Mouse (Mus musculus): ENCODE data around the gene Dpf2.

The Dpf2 gene

GRCm38 (mm10) chr19:5935691-5936090 lies 22.9 kb upstream of the Dpf2 start:
- DNase-seq, result peak; percentile 97

DNA sequence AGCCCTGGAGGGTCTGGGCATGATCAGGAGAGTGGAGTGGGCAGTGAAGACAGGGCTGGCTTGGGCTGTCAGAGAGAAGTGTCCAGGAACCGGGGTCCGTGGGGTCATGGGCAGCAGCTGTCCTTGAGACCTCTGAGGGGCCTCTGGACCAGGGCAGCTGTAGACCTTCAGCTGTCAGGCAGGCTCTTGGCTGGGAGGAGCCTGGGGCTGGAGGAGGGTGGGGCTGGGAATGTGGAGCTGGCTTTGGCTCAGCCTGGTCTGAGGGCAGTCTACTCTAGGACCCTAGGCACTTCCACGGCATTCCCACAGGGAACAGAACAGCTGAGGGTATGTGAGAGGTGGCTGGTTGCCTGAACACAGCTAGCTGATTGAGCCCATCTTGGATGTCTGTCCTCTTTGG lies 22.5 kb upstream of the Dpf2 start:
- DNase-seq, result peak; percentile 98

GRCm38 (mm10) chr19:5929634-5930596 lies 17.1 kb upstream of the Dpf2 start:
- peak; percentile 98 for DNase-seq

DNA sequence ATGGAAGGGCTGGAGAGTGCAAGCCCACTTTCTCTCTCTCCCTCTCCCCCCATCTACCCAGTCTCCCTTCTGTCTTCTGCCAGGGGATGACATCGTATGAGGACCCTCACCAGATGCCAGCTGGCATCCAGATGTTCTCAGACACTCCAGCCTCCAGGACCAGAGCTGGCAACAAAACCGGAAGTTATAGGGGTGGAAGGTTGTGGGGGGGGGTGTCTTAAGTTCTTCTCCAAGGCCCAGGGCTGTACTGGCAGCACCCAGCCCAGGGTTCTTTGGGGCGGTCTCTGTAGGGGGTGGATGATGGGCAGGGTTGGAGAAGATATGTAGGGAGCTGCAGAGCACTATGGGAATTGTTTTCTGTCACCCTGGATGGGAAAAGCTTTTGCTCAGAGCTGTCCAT lies 15.7 kb upstream of the Dpf2 start:
- DNase-seq, result peak; percentile 90

DNA sequence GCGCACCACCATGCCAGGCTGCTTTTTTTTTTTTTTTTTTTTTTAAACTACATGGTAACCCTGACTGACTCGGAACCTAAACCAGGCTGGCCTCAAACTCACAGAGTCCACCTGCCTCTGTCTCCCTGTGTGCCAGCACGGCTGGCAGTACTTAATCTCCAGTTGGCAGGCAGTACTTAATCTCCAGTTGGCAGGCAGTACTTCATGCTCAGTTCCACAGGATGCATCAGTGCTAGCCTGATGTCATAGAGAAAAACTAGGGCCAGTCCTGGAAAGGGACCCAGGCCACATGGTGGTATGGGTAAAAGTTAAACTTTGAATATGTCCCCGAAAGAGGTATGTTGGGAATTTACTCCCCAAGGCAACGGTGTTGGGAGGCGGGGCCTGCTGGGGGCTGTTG lies 15.3 kb upstream of the Dpf2 start:
- peak; percentile 72 for DNase-seq

GRCm38 (mm10) chr19:5927532-5927931 lies 14.7 kb upstream of the Dpf2 start:
- peak; percentile 83 for DNase-seq

GRCm38 (mm10) chr19:5927026-5927425 lies 14.2 kb upstream of the Dpf2 start:
- DNase-seq, result peak; percentile 92

DNA sequence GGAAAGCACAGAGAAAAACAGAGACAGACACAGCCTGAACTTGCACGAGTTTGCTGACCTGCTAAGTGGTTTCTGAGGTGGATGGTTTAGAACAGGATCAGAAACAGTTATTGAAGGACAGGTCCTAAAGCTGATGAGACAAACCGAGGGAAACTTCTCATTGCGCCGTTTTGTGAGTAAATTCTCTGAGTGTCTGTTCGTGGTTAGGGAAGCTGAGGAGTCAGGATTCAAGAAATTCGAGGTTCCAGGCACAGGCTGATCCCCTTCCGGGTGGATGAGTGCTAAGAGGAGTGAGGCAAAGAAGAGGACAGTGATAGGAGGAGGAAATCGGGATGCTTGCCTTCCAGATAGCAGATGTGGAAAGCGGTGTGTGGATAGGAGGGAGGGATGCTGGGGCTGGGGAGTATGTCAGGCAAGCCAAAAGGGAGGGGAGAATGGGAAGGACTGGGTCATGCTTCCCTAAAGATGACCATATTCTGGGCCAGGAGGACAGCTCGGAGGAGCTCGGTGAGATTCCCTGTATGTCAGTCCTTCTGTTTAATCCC lies 12.6 kb upstream of the Dpf2 start:
- DNase-seq, result peak; percentile 92

- peak; percentile 100 for DNase-seq
Measured at GRCm38 (mm10) chr19:5924713-5925093, 11.9 kb upstream of the Dpf2 start, which contains the start of gene Cdc42ep2. Gene Cdc42ep2 (minus strand): TSS chr19:5924816.

DNA sequence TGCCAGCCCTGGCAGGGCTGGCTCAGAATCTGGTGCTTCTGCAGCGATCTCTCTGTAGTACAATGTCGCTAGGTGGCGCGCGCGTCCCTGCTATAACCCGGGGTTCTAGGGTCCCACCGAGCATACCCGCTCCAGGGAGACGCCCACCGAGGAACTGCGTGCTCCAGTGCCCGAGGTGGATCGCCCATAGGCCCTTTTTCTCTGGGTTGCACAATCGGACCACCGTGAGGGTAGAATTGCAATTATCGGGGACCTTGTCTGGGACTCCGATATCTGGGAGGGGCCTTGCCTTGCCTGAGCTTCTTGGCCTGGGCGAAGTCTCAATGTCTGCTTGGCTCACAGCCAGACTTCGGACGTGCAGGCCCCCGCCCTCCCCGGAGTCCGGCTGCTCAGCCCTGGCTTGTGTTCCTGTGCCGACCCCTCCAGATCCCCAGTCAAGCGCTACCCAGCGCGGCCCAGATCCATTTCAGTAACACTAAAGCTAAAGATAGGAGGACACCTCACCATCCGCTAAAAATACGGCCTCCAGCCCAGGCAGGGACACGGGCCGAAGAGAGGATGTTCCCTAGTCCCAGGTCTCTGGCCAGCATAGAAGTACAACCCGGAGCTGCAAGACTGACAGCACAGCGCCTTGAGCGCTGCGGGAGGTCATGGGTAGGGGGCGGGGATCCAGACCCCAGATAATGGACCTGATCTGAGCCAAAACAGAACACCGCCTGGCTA lies 11.3 kb upstream of the Dpf2 start:
- DNase-seq, result peak; percentile 99

- DNase-seq, result peak; percentile 89
Measured at GRCm38 (mm10) chr19:5922963-5923362, 10.2 kb upstream of the Dpf2 start.

GRCm38 (mm10) chr19:5922119-5922942 lies 9.5 kb upstream of the Dpf2 start:
- peak; percentile 99 for DNase-seq

- peak; percentile 98 for DNase-seq
Measured at GRCm38 (mm10) chr19:5921715-5922114, 8.9 kb upstream of the Dpf2 start.

DNA sequence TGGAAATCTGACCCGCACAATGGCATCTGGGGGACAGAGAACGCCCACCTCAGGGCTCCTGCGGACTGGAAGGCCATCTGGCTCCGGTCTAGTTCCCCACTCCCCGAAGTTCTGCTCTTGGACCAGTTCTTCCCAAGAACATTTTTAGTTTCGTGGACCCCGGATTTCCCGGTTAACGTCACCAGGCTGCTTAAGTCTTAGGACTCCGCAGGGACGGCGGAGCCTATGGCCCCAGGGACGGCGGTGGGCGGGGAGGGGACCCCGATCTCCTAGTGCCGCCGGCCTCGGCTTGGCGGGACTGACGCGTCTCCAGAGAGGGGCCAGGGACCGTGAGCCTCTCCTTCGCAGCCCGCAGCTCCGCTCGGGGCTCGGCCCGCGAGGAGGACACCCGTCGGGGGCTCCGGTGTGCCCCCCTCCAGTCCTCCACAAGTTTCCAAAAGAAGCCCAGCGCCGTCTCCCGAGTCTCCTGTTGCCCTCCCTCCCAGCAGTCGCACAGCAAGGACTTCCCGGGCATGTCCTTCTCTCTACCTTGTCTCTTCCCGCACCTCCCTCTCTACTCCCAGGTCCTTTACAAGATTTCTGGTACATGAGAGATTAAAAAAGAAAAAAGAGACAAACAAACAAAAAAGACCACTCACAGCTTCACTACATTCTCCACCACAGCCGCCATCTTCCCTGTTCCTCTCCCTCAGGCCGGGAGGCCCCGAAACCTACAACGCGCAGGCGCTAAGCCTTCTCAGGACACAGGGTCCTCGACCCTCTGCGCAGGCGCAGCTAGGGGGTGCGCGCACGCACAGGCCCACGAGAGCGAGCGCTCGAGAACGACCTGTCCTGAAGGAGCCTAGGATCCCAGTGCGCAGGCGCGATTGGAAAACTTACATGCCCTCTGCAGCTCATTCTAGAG lies 455 bp downstream of the Dpf2 start:
- peak; percentile 100 for DNase-seq

- no peak for DNase-seq
Measured at GRCm38 (mm10) chr19:5911430-5912102, 1.2 kb downstream of the Dpf2 start.

DNA sequence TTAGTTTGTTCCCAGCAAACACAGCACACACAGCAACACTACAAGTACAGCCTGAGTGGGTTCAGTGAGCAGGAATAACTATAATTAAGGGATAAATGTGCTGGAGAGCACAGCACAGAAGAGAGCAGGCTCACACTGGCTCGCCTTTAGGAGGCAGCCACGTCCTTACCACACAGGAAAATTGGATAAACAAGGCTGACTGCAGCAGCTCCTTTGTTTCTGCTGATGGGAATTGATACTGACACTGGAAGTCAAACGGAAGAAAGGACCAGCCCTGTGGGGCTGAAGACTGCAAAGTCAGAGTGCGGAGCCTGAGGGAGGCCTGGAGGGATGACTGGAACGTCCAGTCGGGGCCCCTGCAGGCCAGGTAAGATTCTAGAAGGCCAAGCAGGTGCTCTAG lies 2.6 kb downstream of the Dpf2 start:
- no peak for DNase-seq

- no peak for DNase-seq
Measured at GRCm38 (mm10) chr19:5907275-5907674, 5.5 kb downstream of the Dpf2 start.

DNA sequence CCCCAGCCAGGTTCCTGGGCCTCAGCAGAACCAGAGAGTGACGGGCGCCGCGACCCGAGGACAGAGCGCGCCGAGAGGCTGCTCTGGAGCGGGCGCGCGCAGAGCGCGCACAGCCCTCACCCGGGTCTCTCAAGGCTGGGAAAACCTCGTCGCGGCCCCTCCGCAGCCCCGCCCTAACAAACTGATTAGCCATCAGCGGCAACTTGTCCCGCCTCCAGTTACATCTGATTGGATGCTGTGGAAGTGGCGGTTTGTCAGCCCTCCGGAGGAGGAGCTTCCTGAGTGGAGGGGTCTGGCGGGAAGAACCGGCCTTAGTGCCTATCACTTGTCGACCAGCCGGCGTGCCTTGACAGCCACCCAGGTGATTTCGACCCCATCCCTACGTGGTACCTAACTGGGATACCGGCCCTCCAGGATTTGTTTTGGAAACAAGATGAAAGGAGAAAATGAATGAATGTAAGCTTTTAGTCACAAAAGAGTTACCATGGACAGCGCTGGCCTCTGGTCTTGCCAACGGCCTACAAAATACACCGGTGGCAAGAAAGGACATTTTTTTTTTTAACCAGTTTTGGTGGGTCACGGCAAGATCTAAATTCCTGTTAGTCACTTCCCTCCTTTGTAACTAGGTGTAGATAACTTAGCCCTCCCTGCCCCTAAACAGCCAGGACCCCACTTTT lies 18.7 kb downstream of the Dpf2 start, which contains the start of gene Tigd3:
Gene Tigd3 (minus strand): TSS at position 148 of the 677 bp plus-strand sequence.
- DNase-seq, result peak; percentile 100

- DNase-seq, result peak; percentile 90
Measured at GRCm38 (mm10) chr19:5893282-5894001, 19.4 kb downstream of the Dpf2 start.

DNA sequence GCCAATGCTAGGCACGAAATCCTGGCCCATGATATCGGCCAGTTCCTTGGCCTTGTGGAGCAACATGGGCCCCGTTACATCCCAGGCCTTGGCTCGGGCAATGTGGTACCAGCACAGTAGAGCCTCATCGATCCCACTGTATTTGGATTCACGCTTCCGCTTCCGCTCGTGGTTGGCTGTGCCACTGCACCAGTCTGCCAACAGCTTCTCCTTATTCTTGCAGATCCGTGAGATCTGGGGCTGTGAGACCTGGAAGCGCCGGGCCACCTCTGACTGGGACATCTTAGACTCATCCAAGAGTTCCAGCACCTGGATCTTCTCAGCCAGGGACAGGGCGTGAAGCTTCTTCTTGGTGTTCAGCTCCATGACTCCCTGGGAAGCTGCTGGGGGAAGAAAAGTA lies 20.1 kb downstream of the Dpf2 start:
- DNase-seq, result peak; percentile 91
